ENCODE assay signal across 10 mouse cellular contexts in the genomic region with DNA sequence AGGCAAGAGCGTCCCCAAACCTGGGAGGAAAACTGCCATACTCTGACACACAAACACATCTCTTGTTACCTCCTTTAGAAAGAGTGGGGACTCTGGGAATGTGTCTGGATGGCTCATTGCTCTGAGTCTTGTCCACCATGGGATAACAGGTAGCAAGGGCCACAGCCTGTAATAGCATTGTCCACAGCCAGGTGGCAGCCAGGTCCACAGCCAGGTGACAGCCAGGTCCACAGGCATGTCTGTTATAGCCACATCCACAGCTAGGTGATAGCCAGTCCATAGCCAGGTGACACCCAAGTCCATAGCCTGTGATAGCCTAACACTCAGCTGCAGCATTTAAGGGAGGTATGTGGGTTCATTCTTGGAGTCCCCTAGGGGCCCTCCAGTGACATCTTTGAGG. TPM values are rescaled to one million over a fixed set of nuclear protein-coding genes. Genes with fewer than 3 reads are reported as not detected.
DNase-seq lines count a peak whose midpoint lies in the region; ATAC-seq and TF ChIP-seq lines count a peak whose summit lies in the region.
"Had no signal": no experiment of that assay in that cellular context is flagged by ENCODE, and none has a peak within 500 bp of the region (broad histone marks: within the 10 kb centered on the region; RNA-seq: fewer than 3 reads in every experiment).

No protein-coding gene starts in this region.

- ATAC-seq in common myeloid progenitor, adult 5-6 weeks (replicated peaks; ENCODE audit: low read depth, poor library complexity, severe bottlenecking), result 0 out of 2 replicates have a peak, but pooled peaks have one; percentile 15

- TF ChIP-seq POLR2A in heart, adult 2 months (IDR thresholded peaks at IDR 0.05; ENCODE audit: insufficient read depth, low read depth, low read length), result no peak
- no peak for TF ChIP-seq POLR2A in testis, adult 2 months (IDR thresholded peaks at IDR 0.05; ENCODE audit: control insufficient read depth, low read depth, low read length)

- intact Hi-C loops in heart, adult 2 months (cut with DNase I), result no loop called here
- intact Hi-C loops in heart, postnatal 10 days (cut with DNase I), result no loop called here

- TF ChIP-seq EP300 in heart, adult 2 months (IDR thresholded peaks at IDR 0.05; ENCODE audit: insufficient read depth, low read depth, low read length), result 0 out of 2 replicates have a peak, but pooled peaks have one; percentile 13

- no peak overlapping the region for H3K9ac ChIP-seq in heart, adult 2 months (ENCODE audit: low read depth, low read length)
- H3K9ac ChIP-seq: neural tube, embryonic 13.5 days had no signal

- H3K27ac ChIP-seq in heart, adult 2 months, result no peak overlapping the region
- no peak overlapping the region for H3K27ac ChIP-seq in testis, adult 2 months (ENCODE audit: control insufficient read depth, insufficient read depth, low read depth, low read length)
- H3K27ac ChIP-seq: neural tube, embryonic 13.5 days had no signal

- no peaks in the 10 kb centered on the region for H3K4me1 ChIP-seq in heart, adult 2 months (ENCODE audit: control insufficient read depth, insufficient read depth, low read length)
- peaks cover 7% of the 10 kb centered on the region for H3K4me1 ChIP-seq in testis, adult 2 months (ENCODE audit: control insufficient read depth, insufficient read depth, low read length)

- no peak overlapping the region for H3K4me3 ChIP-seq in heart, adult 2 months
- H3K4me3 ChIP-seq in testis, adult 2 months (ENCODE audit: control insufficient read depth, low read depth, low read length), result no peak overlapping the region
- H3K4me3 ChIP-seq: neural tube, embryonic 13.5 days had no signal

- peak; percentile 55 for TF ChIP-seq CTCF in heart, adult 2 months (IDR thresholded peaks at IDR 0.05)
- TF ChIP-seq CTCF in testis, adult 2 months (IDR thresholded peaks at IDR 0.05; ENCODE audit: control insufficient read depth, insufficient read depth, insufficient replicate concordance, low read depth, low read length), result peak; percentile 43; the same call in 1 of the 2 replicates

- 95% methylated on average over 1 of the region's 1 CpGs for WGBS in heart, adult 2 months

- no peak for DNase-seq in heart, adult 2 months
- no peak for DNase-seq in heart, postnatal 10 days
- DNase-seq in testis, postnatal 14 days (ENCODE audit: low spot score), result no peak
- peak; percentile 65 for DNase-seq in splenic B cell, adult 2 months (ENCODE audit: low read depth, low spot score)
- no peak for DNase-seq in gastrocnemius, adult 8-10 months (ENCODE audit: low spot score in 2 of 2)
- no peak for DNase-seq in Muller cell, postnatal 12 days (ENCODE audit: inconsistent ontology term)
- DNase-seq: heart, postnatal 14 days had no signal

- no peaks in the 10 kb centered on the region for H3K27me3 ChIP-seq in heart, adult 2 months (ENCODE audit: control insufficient read depth, insufficient read depth, low read length)
- no peaks in the 10 kb centered on the region for H3K27me3 ChIP-seq in testis, adult 2 months (ENCODE audit: control insufficient read depth, insufficient read depth, low read length)
- H3K27me3 ChIP-seq in splenic B cell, adult 2 months (ENCODE audit: control insufficient read depth, insufficient read depth, low read length, poor library complexity, severe bottlenecking), result no peaks in the 10 kb centered on the region
- H3K27me3 ChIP-seq: neural tube, embryonic 13.5 days had no signal

- no peaks in the 10 kb centered on the region for H3K79me2 ChIP-seq in heart, adult 2 months (replicated peaks; ENCODE audit: control insufficient read depth, insufficient read depth, low read length)

- no peaks in the 10 kb centered on the region for H3K36me3 ChIP-seq in heart, adult 2 months (ENCODE audit: control insufficient read depth, insufficient read depth, low read length)
- no peaks in the 10 kb centered on the region for H3K36me3 ChIP-seq in testis, adult 2 months (ENCODE audit: control insufficient read depth, insufficient read depth, low read length)
- H3K36me3 ChIP-seq in splenic B cell, adult 2 months (ENCODE audit: control insufficient read depth, insufficient read depth, low read length, poor library complexity, severe bottlenecking), result no peaks in the 10 kb centered on the region
- H3K36me3 ChIP-seq: neural tube, embryonic 13.5 days had no signal

RNA-seq across cellular contexts. Expression of a gene that starts 25.3 kb away (rescaled TPM):
- 1 to 10 TPM; 4.5 to 5.5 TPM for total RNA-seq in heart, adult 2 months (2021)
- polyA plus RNA-seq in heart, adult 2 months (2012; rRNA removed), result 6.6 and 8.5 TPM in 2 replicates
- total RNA-seq in heart, postnatal 10 days (2021), result 1 to 10 TPM; 4.8 to 6.9 TPM
- polyA plus RNA-seq in testis, adult 2 months (2012; rRNA removed), result 64.4 and 70.5 TPM in 2 replicates
- total RNA-seq in common myeloid progenitor, adult 5-6 weeks (2017), result 1.2 and 3.3 TPM in 2 replicates
- 1 to 10 TPM; 1.3 to 3.4 (median 1.9) TPM for total RNA-seq in gastrocnemius, adult 8-10 months (2022)

RNA-seq across cellular contexts. Expression of a gene that starts 35.1 kb away (rescaled TPM):
- under 1 TPM; 0.66 to 0.70 TPM for total RNA-seq in heart, adult 2 months (2021)
- 2.4 and 2.8 TPM in 2 replicates for polyA plus RNA-seq in heart, adult 2 months (2012; rRNA removed)
- 1 to 10 TPM; 1.6 to 1.7 TPM for total RNA-seq in heart, postnatal 10 days (2021)
- 0.20 and 0.44 TPM in 2 replicates for polyA plus RNA-seq in testis, adult 2 months (2012; rRNA removed)
- total RNA-seq in common myeloid progenitor, adult 5-6 weeks (2017), result 1.2 and 2.2 TPM in 2 replicates
- total RNA-seq in gastrocnemius, adult 8-10 months (2022), result under 1 TPM in 2 of 4 experiments, not detected in 2; 0.18 to 0.19 TPM
